In genomic region chr1:88289917-88290316, GRCm38 (mm10) we compare ENCODE assay signal across 9 mouse cellular contexts. TPM values are rescaled to one million over a fixed set of nuclear protein-coding genes. Genes with fewer than 3 reads are reported as not detected.
DNase-seq lines count a peak whose midpoint lies in the region; ATAC-seq and TF ChIP-seq lines count a peak whose summit lies in the region.
"Had no signal": no experiment of that assay in that cellular context is flagged by ENCODE, and none has a peak within 500 bp of the region (broad histone marks: within the 10 kb centered on the region; RNA-seq: fewer than 3 reads in every experiment).

No protein-coding gene starts in this region.

- 34% methylated on average over 4 of the region's 4 CpGs for WGBS in heart, adult 2 months
- 36% methylated on average over 4 of the region's 4 CpGs for WGBS in heart, embryonic 12.5 days
- 40% methylated on average over 4 of the region's 4 CpGs for WGBS in neural tube, embryonic 15.5 days
- 42% methylated on average over 4 of the region's 4 CpGs for WGBS in stomach, postnatal 0 days
- 39% methylated on average over 4 of the region's 4 CpGs for WGBS in forebrain, embryonic 15.5 days

- no peaks in the 10 kb centered on the region for H3K79me2 ChIP-seq in heart, adult 2 months (replicated peaks; ENCODE audit: control insufficient read depth, insufficient read depth, low read length)

- ATAC-seq in heart, embryonic 12.5 days (ENCODE audit: insufficient number of reproducible peaks, low FRiP score) = no peak
- ATAC-seq in neural tube, embryonic 15.5 days (ENCODE audit: low FRiP score) = no peak
- ATAC-seq in stomach, postnatal 0 days (ENCODE audit: low FRiP score, low TSS enrichment) = no peak
- no peak for ATAC-seq in forebrain, embryonic 15.5 days (replicated peaks)

- H3K9ac ChIP-seq in heart, adult 2 months (ENCODE audit: low read depth, low read length) = no peak overlapping the region
- H3K9ac ChIP-seq in heart, embryonic 12.5 days = no peak overlapping the region
- H3K9ac ChIP-seq in neural tube, embryonic 15.5 days (replicated peaks) = no peak overlapping the region
- no peak overlapping the region for H3K9ac ChIP-seq in stomach, postnatal 0 days (ENCODE audit: low read length)
- H3K9ac ChIP-seq in forebrain, embryonic 15.5 days (replicated peaks) = no peak overlapping the region

- peak in 1 of 2 experiments; percentile 50 for DNase-seq in heart, adult 2 months
- peak; percentile 54 for DNase-seq in neural tube, embryonic 10.5 days (ENCODE audit: extremely low spot score, low spot score)
- DNase-seq in R1 (ENCODE audit: low read depth, low spot score) = peak; percentile 78
- peak; percentile 72 for DNase-seq in heart, postnatal 4 days
- DNase-seq in stomach, postnatal 0 days (ENCODE audit: low spot score) = peak; percentile 78

- no peak overlapping the region for H3K4me2 ChIP-seq in heart, embryonic 12.5 days
- no peak overlapping the region for H3K4me2 ChIP-seq in neural tube, embryonic 15.5 days
- H3K4me2 ChIP-seq in stomach, postnatal 0 days (replicated peaks; ENCODE audit: low read depth) = no peak overlapping the region
- H3K4me2 ChIP-seq in forebrain, embryonic 15.5 days (replicated peaks) = no peak overlapping the region

- TF ChIP-seq CTCF in heart, adult 2 months (IDR thresholded peaks at IDR 0.05) = peak; percentile 76
- TF ChIP-seq CTCF in stomach, postnatal 0 days (IDR thresholded peaks at IDR 0.05; ENCODE audit: low read depth) = peak; percentile 78

- H3K4me3 ChIP-seq in heart, adult 2 months = no peak overlapping the region
- H3K4me3 ChIP-seq in heart, embryonic 12.5 days = no peak overlapping the region
- no peak overlapping the region for H3K4me3 ChIP-seq in neural tube, embryonic 15.5 days (replicated peaks)
- no peak overlapping the region for H3K4me3 ChIP-seq in stomach, postnatal 0 days (ENCODE audit: low read depth, low read length)
- H3K4me3 ChIP-seq in forebrain, embryonic 15.5 days = no peak overlapping the region

- no peak for TF ChIP-seq EP300 in heart, adult 2 months (IDR thresholded peaks at IDR 0.05; ENCODE audit: insufficient read depth, low read depth, low read length)
- no peak for TF ChIP-seq EP300 in stomach, postnatal 0 days (optimal IDR thresholded peaks at IDR 0.05)

- no peaks in the 10 kb centered on the region for H3K4me1 ChIP-seq in heart, adult 2 months (ENCODE audit: control insufficient read depth, insufficient read depth, low read length)
- no peaks in the 10 kb centered on the region for H3K4me1 ChIP-seq in heart, embryonic 12.5 days (replicated peaks)
- H3K4me1 ChIP-seq in neural tube, embryonic 15.5 days = no peaks in the 10 kb centered on the region
- no peaks in the 10 kb centered on the region for H3K4me1 ChIP-seq in stomach, postnatal 0 days (replicated peaks; ENCODE audit: control insufficient read depth, insufficient read depth)
- no peaks in the 10 kb centered on the region for H3K4me1 ChIP-seq in forebrain, embryonic 15.5 days

- no peaks in the 10 kb centered on the region for H3K36me3 ChIP-seq in heart, adult 2 months (ENCODE audit: control insufficient read depth, insufficient read depth, low read length)
- no peaks in the 10 kb centered on the region for H3K36me3 ChIP-seq in heart, embryonic 12.5 days
- H3K36me3 ChIP-seq in neural tube, embryonic 15.5 days = no peaks in the 10 kb centered on the region
- no peaks in the 10 kb centered on the region for H3K36me3 ChIP-seq in stomach, postnatal 0 days (ENCODE audit: control insufficient read depth, insufficient read depth, low read length)
- H3K36me3 ChIP-seq in forebrain, embryonic 15.5 days = no peaks in the 10 kb centered on the region

- no peak overlapping the region for H3K27ac ChIP-seq in heart, adult 2 months
- H3K27ac ChIP-seq in heart, embryonic 12.5 days (ENCODE audit: poor library complexity, severe bottlenecking) = no peak overlapping the region
- H3K27ac ChIP-seq in neural tube, embryonic 15.5 days (replicated peaks) = no peak overlapping the region
- no peak overlapping the region for H3K27ac ChIP-seq in stomach, postnatal 0 days (replicated peaks)
- H3K27ac ChIP-seq in forebrain, embryonic 15.5 days (replicated peaks) = no peak overlapping the region

- peaks cover 57% of the 10 kb centered on the region for H3K9me3 ChIP-seq in heart, embryonic 12.5 days (replicated peaks)
- H3K9me3 ChIP-seq in neural tube, embryonic 15.5 days (replicated peaks) = peaks cover 51% of the 10 kb centered on the region
- 0 out of 2 replicates have a peak, but pooled peaks cover 9% of the 10 kb centered on the region for H3K9me3 ChIP-seq in stomach, postnatal 0 days (ENCODE audit: control insufficient read depth, low read length)
- H3K9me3 ChIP-seq in forebrain, embryonic 15.5 days = peaks cover 45% of the 10 kb centered on the region

- no peak for TF ChIP-seq POLR2A in heart, adult 2 months (IDR thresholded peaks at IDR 0.05; ENCODE audit: insufficient read depth, low read depth, low read length)

- intact Hi-C loops in heart, adult 2 months (cut with DNase I) = loop anchor here (10.0 kb wide), 1 partner anchor 285 kb away; the partner anchor contains the start of gene Usp40

- no peaks in the 10 kb centered on the region for H3K27me3 ChIP-seq in heart, adult 2 months (ENCODE audit: control insufficient read depth, insufficient read depth, low read length)
- H3K27me3 ChIP-seq in heart, embryonic 12.5 days (replicated peaks) = no peaks in the 10 kb centered on the region
- no peaks in the 10 kb centered on the region for H3K27me3 ChIP-seq in neural tube, embryonic 15.5 days (replicated peaks)
- no peaks in the 10 kb centered on the region for H3K27me3 ChIP-seq in stomach, postnatal 0 days (ENCODE audit: control insufficient read depth, insufficient read depth, low read length)
- no peaks in the 10 kb centered on the region for H3K27me3 ChIP-seq in forebrain, embryonic 15.5 days

RNA-seq across cellular contexts. Expression of gene Trpm8, which starts 12.5 kb away (rescaled TPM):
- total RNA-seq in heart, adult 2 months (2021) = not detected
- not detected in 2 replicates for polyA plus RNA-seq in heart, adult 2 months (2012; rRNA removed)
- polyA plus RNA-seq in heart, embryonic 12.5 days (2016; fragmentation: Nextera tagmentation; extraction: Ambion mirVana) = 0.05 TPM in 1 of 2 replicates, not detected in the other
- polyA plus RNA-seq in neural tube, embryonic 15.5 days (2015; fragmentation: Nextera tagmentation; extraction: Ambion mirVana) = 0.11 and 0.14 TPM in 2 replicates
- total RNA-seq in heart, postnatal 4 days (2021) = not detected
- polyA plus RNA-seq in stomach, postnatal 0 days (2015; fragmentation: Nextera tagmentation; extraction: Ambion mirVana) = 0.02 and 0.06 TPM in 2 replicates
- polyA plus RNA-seq in forebrain, embryonic 15.5 days (2015; fragmentation: Nextera tagmentation; extraction: Ambion mirVana) = 0.06 and 0.11 TPM in 2 replicates
- polyA plus RNA-seq: stomach, embryonic 16.5 days had no signal

RNA-seq across cellular contexts. Expression of gene Hjurp, which starts 12.5 kb away (rescaled TPM):
- total RNA-seq in heart, adult 2 months (2021) = 10 to 100 TPM in 1 of 2 experiments, 1 to 10 TPM in 1; 8.7 to 11.5 TPM
- polyA plus RNA-seq in heart, adult 2 months (2012; rRNA removed) = 12.7 and 23.9 TPM in 2 replicates
- 141 TPM in 2 replicates for polyA plus RNA-seq in heart, embryonic 12.5 days (2016; fragmentation: Nextera tagmentation; extraction: Ambion mirVana)
- 63.6 and 84.0 TPM in 2 replicates for polyA plus RNA-seq in neural tube, embryonic 15.5 days (2015; fragmentation: Nextera tagmentation; extraction: Ambion mirVana)
- total RNA-seq in heart, postnatal 4 days (2021) = 100 to 1,000 TPM in 1 of 2 experiments, 10 to 100 TPM in 1; 97.1 to 100 TPM
- polyA plus RNA-seq in stomach, postnatal 0 days (2015; fragmentation: Nextera tagmentation; extraction: Ambion mirVana) = 30.0 and 34.1 TPM in 2 replicates
- 115 and 118 TPM in 2 replicates for polyA plus RNA-seq in forebrain, embryonic 15.5 days (2015; fragmentation: Nextera tagmentation; extraction: Ambion mirVana)
